Mouse (Mus musculus): Measurements from ENCODE around the gene Mrpl45. TPM values are rescaled to one million over a fixed set of nuclear protein-coding genes. Genes with fewer than 3 reads are reported as not detected.

Mrpl45 gene
- total and polyA plus RNA-seq, 3 experiments: 106 to 153 (median 124) TPM

DNA sequence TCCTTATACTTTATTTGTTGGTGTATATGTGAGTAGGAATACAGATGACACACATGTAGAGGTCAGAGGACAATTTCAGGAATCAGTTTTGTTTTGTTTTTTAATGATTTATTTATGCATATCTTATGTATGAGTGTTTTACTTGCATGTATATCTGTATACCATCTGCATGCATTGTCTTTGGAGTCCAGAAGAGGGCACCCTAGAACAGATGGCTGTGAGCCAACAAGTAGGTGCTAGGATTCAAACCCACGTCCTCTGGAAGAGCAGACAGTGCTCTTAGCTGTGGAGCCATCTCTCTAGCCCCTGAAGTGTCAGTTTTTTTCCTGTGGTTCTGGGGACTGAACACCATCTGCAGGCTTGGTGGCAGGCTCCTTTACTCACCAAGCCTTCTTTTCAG lies 9.7 kb downstream of the Mrpl45 start:
- H3K36me3 ChIP-seq (replicated peaks in 1 of 2; ENCODE audit: control insufficient read depth in 1 of 2, insufficient read depth in 1 of 2, low read length in 1 of 2): peaks cover 50 to 68% of the 10 kb centered on the region in 2 experiments
- dilution Hi-C loops (cut with MboI; ENCODE audit: extremely low pct_ligation_motif_present, extremely low pct_unique_long_range_greater_than_20kb, low sequenced_read_pairs) (no loop called here), in situ Hi-C loops (cut with MboI; ENCODE audit: low pct_ligation_motif_present, low pct_unique_long_range_greater_than_20kb, low sequenced_read_pairs) (no loop called here)
- no peak overlapping the region for H3K9ac ChIP-seq (ENCODE audit: insufficient read depth, low read depth)
- H3K4me3 ChIP-seq (replicated peaks in 1 of 3; ENCODE audit: low read depth in 2 of 3, low read length in 2 of 3, poor library complexity in 1 of 3): no peak overlapping the region
- H3K27me3 ChIP-seq (replicated peaks): no peaks in the 10 kb centered on the region
- no peak overlapping the region for H3K4me2 ChIP-seq (ENCODE audit: insufficient read depth, low read depth, poor library complexity, severe bottlenecking)
- TF ChIP-seq MAZ (IDR thresholded peaks at IDR 0.05; ENCODE audit: low read depth, low read length): no peak
- TF ChIP-seq SIN3A (IDR thresholded peaks at IDR 0.05; ENCODE audit: low read length): no peak
- no peak for TF ChIP-seq MXI1 (IDR thresholded peaks at IDR 0.05; ENCODE audit: low read depth, low read length)
- TF ChIP-seq CTCF (conservative IDR thresholded peaks at IDR 0.05 in 1 of 2, IDR thresholded peaks at IDR 0.05 in 1 of 2; ENCODE audit: low read depth in 2 of 2, low read length in 2 of 2): peak; percentile 57 to 59
- TF ChIP-seq KAT2A (IDR thresholded peaks at IDR 0.05; ENCODE audit: insufficient replicate concordance, low read length): no peak
- TF ChIP-seq HCFC1 (IDR thresholded peaks at IDR 0.05; ENCODE audit: low read depth, low read length): no peak
- peaks cover 7 to 47% of the 10 kb centered on the region in 2 experiments for H3K4me1 ChIP-seq (ENCODE audit: control insufficient read depth in 1 of 2, insufficient read depth in 2 of 2)
- H3K9me3 ChIP-seq (replicated peaks; ENCODE audit: low read length): no peaks in the 10 kb centered on the region
- H3K27ac ChIP-seq (ENCODE audit: insufficient read depth, low read depth): no peak overlapping the region
- peak; percentile 48 for DNase-seq (ENCODE audit: extremely low read depth)
- no peaks in the 10 kb centered on the region; the same call in 1 of the 2 replicates for H3K79me2 ChIP-seq (replicated peaks; ENCODE audit: control insufficient read depth, extremely low read depth, insufficient read depth, poor library complexity, severe bottlenecking)

- no peak overlapping the region for H3K4me2 ChIP-seq (ENCODE audit: insufficient read depth, low read depth, poor library complexity, severe bottlenecking)
- DNase-seq (ENCODE audit: extremely low read depth): peak; percentile 67
- no peaks in the 10 kb centered on the region for H3K9me3 ChIP-seq (replicated peaks; ENCODE audit: low read length)
- in situ Hi-C loops (cut with MboI; ENCODE audit: low pct_ligation_motif_present, low pct_unique_long_range_greater_than_20kb, low sequenced_read_pairs) (no loop called here), dilution Hi-C loops (cut with MboI; ENCODE audit: extremely low pct_ligation_motif_present, extremely low pct_unique_long_range_greater_than_20kb, low sequenced_read_pairs) (no loop called here)
- no peak overlapping the region for H3K27ac ChIP-seq (ENCODE audit: insufficient read depth, low read depth)
- peaks cover 7 to 44% of the 10 kb centered on the region in 2 experiments for H3K4me1 ChIP-seq (ENCODE audit: control insufficient read depth in 1 of 2, insufficient read depth in 2 of 2)
- TF ChIP-seq SMC3 (IDR thresholded peaks at IDR 0.05; ENCODE audit: low read depth, low read length): peak; percentile 78
- TF ChIP-seq TCF12 (IDR thresholded peaks at IDR 0.05; ENCODE audit: low read depth, low read length): no peak
- no peak for TF ChIP-seq MXI1 (IDR thresholded peaks at IDR 0.05; ENCODE audit: low read depth, low read length)
- no peak for TF ChIP-seq ELF1 (IDR thresholded peaks at IDR 0.05; ENCODE audit: low read depth, low read length)
- TF ChIP-seq USF2 (conservative IDR thresholded peaks at IDR 0.05; ENCODE audit: low read depth, low read length): no peak
- TF ChIP-seq POLR2A (IDR thresholded peaks at IDR 0.05; ENCODE audit: low read depth, low read length): peak; percentile 29; the same call in 1 of the 2 replicates
- peak; percentile 94 to 99 for TF ChIP-seq CTCF (conservative IDR thresholded peaks at IDR 0.05 in 1 of 2, IDR thresholded peaks at IDR 0.05 in 1 of 2; ENCODE audit: low read depth in 2 of 2, low read length in 2 of 2)
- no peak for TF ChIP-seq SIN3A (IDR thresholded peaks at IDR 0.05; ENCODE audit: low read length)
- no peak for TF ChIP-seq MAFK (IDR thresholded peaks at IDR 0.05; ENCODE audit: insufficient replicate concordance, low read length)
- TF ChIP-seq RCOR1 (conservative IDR thresholded peaks at IDR 0.05; ENCODE audit: low read depth, low read length): no peak
- TF ChIP-seq EP300 (IDR thresholded peaks at IDR 0.05; ENCODE audit: low read length): no peak
- TF ChIP-seq RAD21 (IDR thresholded peaks at IDR 0.05; ENCODE audit: low read depth, low read length): peak; percentile 78
- no peaks in the 10 kb centered on the region for H3K79me2 ChIP-seq (replicated peaks; ENCODE audit: control insufficient read depth, extremely low read depth, insufficient read depth, poor library complexity, severe bottlenecking)
- H3K36me3 ChIP-seq (replicated peaks in 1 of 2; ENCODE audit: control insufficient read depth in 1 of 2, insufficient read depth in 1 of 2, low read length in 1 of 2): peaks cover 49 to 90% of the 10 kb centered on the region in 2 experiments
- no peak overlapping the region for H3K4me3 ChIP-seq (replicated peaks in 1 of 3; ENCODE audit: low read depth in 2 of 3, low read length in 2 of 3, poor library complexity in 1 of 3)
- H3K9ac ChIP-seq (ENCODE audit: insufficient read depth, low read depth): no peak overlapping the region
- H3K27me3 ChIP-seq (replicated peaks): no peaks in the 10 kb centered on the region
Observed at GRCm38 (mm10) chr11:97328148-97328547, 12.6 kb downstream of the Mrpl45 start.
